Mouse (Mus musculus) heart, postnatal 0 days (tissue): ENCODE measurements around the gene Prss28. TPM values are rescaled to one million over a fixed set of nuclear protein-coding genes. Genes with fewer than 3 reads are reported as not detected.

Source experiments
- ATAC-seq: fragments of 200-750 bp; cut with Nextera tagmentation; 2 replicates; pipeline ENCODE4 v1.8.0; 2017; ENCODE audit warnings: low read depth, moderate number of reproducible peaks, moderate library complexity; ENCODE audit not compliant: insufficient read depth
- DNase-seq: peaks from one replicate; pipeline ENCODE4 v3.0.0-alpha.2; 2016; ENCODE audit warnings: low spot score
- H3K27ac ChIP-seq: fragments of 300-500 bp; sonication (generic); 2 replicates; pipeline ENCODE4 v1.5.1; 2014; ENCODE audit warnings: low read depth, mild to moderate bottlenecking
- H3K27me3 ChIP-seq: fragments of 300-500 bp; sonication (generic); 2 replicates; pipeline ENCODE4 v1.6.1; 2014; ENCODE audit warnings: low read length, mixed read lengths; ENCODE audit not compliant: control insufficient read depth, insufficient read depth
- H3K36me3 ChIP-seq: fragments of 300-500 bp; sonication (generic); replicated peaks from 2 replicates; pipeline ENCODE4 v1.6.1; 2014; ENCODE audit warnings: low read length, mixed read lengths; ENCODE audit not compliant: control insufficient read depth, insufficient read depth
- H3K4me1 ChIP-seq: fragments of 300-500 bp; sonication (generic); 2 replicates; pipeline ENCODE4 v1.6.1; 2014; ENCODE audit warnings: antibody characterized with exemption; ENCODE audit not compliant: control insufficient read depth, insufficient read depth
- H3K4me2 ChIP-seq: fragments of 300-500 bp; sonication (generic); 2 replicates; pipeline ENCODE4 v1.6.1; 2014; ENCODE audit warnings: low read depth, mild to moderate bottlenecking, low read length, moderate library complexity
- H3K4me3 ChIP-seq: fragments of 300-500 bp; sonication (generic); 2 replicates; pipeline ENCODE4 v1.5.1; 2014; ENCODE audit warnings: low read depth, low read length
- H3K9ac ChIP-seq: fragments of 300-500 bp; sonication (generic); replicated peaks from 2 replicates; pipeline ENCODE4 v1.6.1; 2014; ENCODE audit warnings: low read depth, low read length, mixed read lengths
- H3K9me3 ChIP-seq: fragments of 300-500 bp; sonication (generic); replicated peaks from 2 replicates; pipeline ENCODE4 v1.6.1; 2016; ENCODE audit warnings: low read length; ENCODE audit not compliant: control insufficient read depth
- CTCF ChIP-seq: IDR thresholded peaks from 2 replicates; pipeline ENCODE4 v1.5.1; 2016; ENCODE audit warnings: antibody characterized with exemption, control low read depth, low read depth
- EP300 ChIP-seq: IDR thresholded peaks from 2 replicates; pipeline ENCODE4 v1.6.1; 2016; ENCODE audit warnings: antibody characterized with exemption, low read depth
- WGBS: fragments of 180-500 bp; shearing (Covaris S2); extraction: QIAGEN DNeasy Blood & Tissue Kit; methylation state at CpG from one replicate; pipeline ENCODE4 v1.1.7; 2014; 5-methylcytosine and 5-hydroxymethylcytosine counted together
- polyA plus RNA-seq: library from polyadenylated mRNA; unstranded; fragments of >200 nt; fragmentation: Nextera tagmentation; extraction: Ambion mirVana; gene quantifications from 2 replicates; pipeline ENCODE4 v1.2.1, GENCODE M21; 2015
- total RNA-seq: library from RNA; depleted of rRNA; stranded (reverse); fragments of >200 nt; gene quantifications from 2 replicates; pipeline ENCODE4 v1.2.3, GENCODE M21; 2014; ENCODE audit warnings: low replicate concordance

The Prss28 gene
- total and polyA plus RNA-seq, 2 experiments from 2014 or later: not detected

- Histone ChIP-seq H3K4me3 (no peak overlapping the region), H3K9me3 (no peaks in the 10 kb centered on the region), H3K27me3 (no peaks in the 10 kb centered on the region), H3K36me3 (no peaks in the 10 kb centered on the region), H3K27ac (no peak overlapping the region), H3K4me2 (no peak overlapping the region), H3K4me1 (no peaks in the 10 kb centered on the region), H3K9ac (no peak overlapping the region)
- peak; percentile 39 for DNase-seq
- 26% methylated on average over 4 of the region's 4 CpGs for WGBS
- peak; percentile 44; the same call in 1 of the 2 replicates for ATAC-seq
- no peak for TF ChIP-seq EP300
- peak; percentile 64 for TF ChIP-seq CTCF
Observed at GRCm38 (mm10) chr17:25288842-25289241, 19.6 kb upstream of the Prss28 start.

- H3K27ac ChIP-seq: no peak overlapping the region
- no peaks in the 10 kb centered on the region for H3K9me3 ChIP-seq
- H3K4me3 ChIP-seq: no peak overlapping the region
- H3K4me1 ChIP-seq: no peaks in the 10 kb centered on the region
- no peak overlapping the region for H3K9ac ChIP-seq
- H3K27me3 ChIP-seq: 0 out of 2 replicates have a peak, but pooled peaks cover 3% of the 10 kb centered on the region
- H3K4me2 ChIP-seq: no peak overlapping the region
- TF ChIP-seq CTCF: no peak
- no peak for TF ChIP-seq EP300
- DNase-seq (no peak), ATAC-seq (no peak)
- 33% methylated on average over 4 of the region's 4 CpGs for WGBS
- no peaks in the 10 kb centered on the region for H3K36me3 ChIP-seq
Observed at GRCm38 (mm10) chr17:25290411-25290810, 18.0 kb upstream of the Prss28 start.

GRCm38 (mm10) chr17:25293495-25293894, 15.0 kb upstream of the Prss28 start:
- no peak overlapping the region for H3K27ac ChIP-seq
- no peak overlapping the region for H3K4me3 ChIP-seq
- H3K4me2 ChIP-seq: no peak overlapping the region
- H3K4me1 ChIP-seq: no peaks in the 10 kb centered on the region
- 0 out of 2 replicates have a peak, but pooled peaks cover 3% of the 10 kb centered on the region for H3K27me3 ChIP-seq
- H3K9ac ChIP-seq: no peak overlapping the region
- ATAC-seq (no peak), DNase-seq (no peak)
- TF ChIP-seq CTCF (no peak), EP300 (no peak)
- WGBS: 36% methylated on average over 5 of the region's 5 CpGs
- H3K36me3 ChIP-seq: no peaks in the 10 kb centered on the region
- H3K9me3 ChIP-seq: no peaks in the 10 kb centered on the region

GRCm38 (mm10) chr17:25294111-25294510, 14.3 kb upstream of the Prss28 start:
- H3K27me3 ChIP-seq: 0 out of 2 replicates have a peak, but pooled peaks cover 3% of the 10 kb centered on the region
- no peak for ATAC-seq
- 36% methylated on average over 1 of the region's 1 CpGs for WGBS

GRCm38 (mm10) chr17:25298094-25298493, 10.4 kb upstream of the Prss28 start, which contains the start of gene Prss34:
Gene Prss34 (plus strand): TSS chr17:25298394.
- no peak for DNase-seq
- no peak for ATAC-seq
- Histone ChIP-seq H3K4me1 (no peaks in the 10 kb centered on the region), H3K4me3 (no peak within 1 kb of the TSS), H3K27ac (no peak within 1 kb of the TSS), H3K9me3 (no peaks in the 10 kb centered on the region), H3K9ac (no peak within 1 kb of the TSS), H3K36me3 (no peaks in the 10 kb centered on the region), H3K4me2 (no peak within 1 kb of the TSS), H3K27me3 (peaks cover 6% of the 10 kb centered on the region; the same call in 1 of the 2 replicates)
- WGBS: 72% methylated on average over 5 of the region's 5 CpGs
- TF ChIP-seq EP300: no peak
- no peak for TF ChIP-seq CTCF

More at GRCm38 (mm10) chr17:25294111-25294510, 14.3 kb upstream of the Prss28 start:
- no peaks in the 10 kb centered on the region for H3K4me1 ChIP-seq
- TF ChIP-seq EP300 (no peak), CTCF (no peak)
- H3K36me3 ChIP-seq: no peaks in the 10 kb centered on the region
- no peak for DNase-seq
- no peak overlapping the region for H3K27ac ChIP-seq
- H3K9me3 ChIP-seq: no peaks in the 10 kb centered on the region
- H3K4me2 ChIP-seq: no peak overlapping the region
- H3K9ac ChIP-seq: no peak overlapping the region
- H3K4me3 ChIP-seq: no peak overlapping the region

GRCm38 (mm10) chr17:25318354-25318753, 9.9 kb downstream of the Prss28 start, which contains the start of gene Prss29:
Gene Prss29 (plus strand): TSS chr17:25318654.
- WGBS: 65% methylated on average over 5 of the region's 5 CpGs

More at GRCm38 (mm10) chr17:25318354-25318753, 9.9 kb downstream of the Prss28 start, which contains the start of gene Prss29:
- no peak for DNase-seq
- Histone ChIP-seq H3K27ac (no peak within 1 kb of the TSS), H3K9me3 (no peaks in the 10 kb centered on the region), H3K9ac (no peak within 1 kb of the TSS), H3K4me2 (no peak within 1 kb of the TSS), H3K36me3 (no peaks in the 10 kb centered on the region), H3K4me3 (no peak within 1 kb of the TSS), H3K27me3 (no peaks in the 10 kb centered on the region), H3K4me1 (no peaks in the 10 kb centered on the region)
- no peak for ATAC-seq
- no peak for TF ChIP-seq CTCF
- no peak for TF ChIP-seq EP300
